Mouse (Mus musculus): ENCODE measurements around the gene Copg2.

- TF ChIP-seq CTCF (IDR thresholded peaks at IDR 0.05): no peak
- TF ChIP-seq EP300 (IDR thresholded peaks at IDR 0.05): no peak
Measured at GRCm38 (mm10) chr6:30739177-30739747, 157.3 kb downstream of the Copg2 start.

Data from lung, postnatal 0 days (tissue).